In genomic region chr11:5542482-5543185, GRCm38 (mm10) we compare ENCODE assay signal across 8 mouse cellular contexts. TPM values are rescaled to one million over a fixed set of nuclear protein-coding genes. Genes with fewer than 3 reads are reported as not detected.
DNase-seq lines count a peak whose midpoint lies in the region; ATAC-seq lines count a peak whose summit lies in the region.

No protein-coding gene starts in this region.

- peaks cover 9% of the 10 kb centered on the region for H3K4me1 ChIP-seq in kidney, embryonic 14.5 days (ENCODE audit: control insufficient read depth, insufficient read depth, low read length)
- H3K4me1 ChIP-seq in embryonic facial prominence, embryonic 10.5 days, result peaks cover 25% of the 10 kb centered on the region
- peaks cover 20% of the 10 kb centered on the region for H3K4me1 ChIP-seq in hindbrain, embryonic 15.5 days (replicated peaks)
- H3K4me1 ChIP-seq in midbrain, embryonic 13.5 days (replicated peaks), result peaks cover 30% of the 10 kb centered on the region

- no peak for DNase-seq in kidney, adult 18-20 months
- no peak for DNase-seq in embryonic facial prominence, embryonic 10.5 days (ENCODE audit: low spot score)
- DNase-seq in embryo, embryonic 10 days (ENCODE audit: low spot score), result no peak
- DNase-seq in T-cell, adult 2 months (ENCODE audit: low spot score), result no peak
- DNase-seq in kidney, adult 11 months, result no peak

- no peak overlapping the region for H3K27ac ChIP-seq in kidney, embryonic 14.5 days (ENCODE audit: low read depth, low read length)
- H3K27ac ChIP-seq in embryonic facial prominence, embryonic 10.5 days (replicated peaks), result 0 out of 2 replicates have a peak overlapping the region, but pooled peaks have one; percentile 95
- H3K27ac ChIP-seq in hindbrain, embryonic 15.5 days (replicated peaks), result no peak overlapping the region
- H3K27ac ChIP-seq in midbrain, embryonic 13.5 days, result no peak overlapping the region

- no peaks in the 10 kb centered on the region for H3K9me3 ChIP-seq in kidney, embryonic 14.5 days (ENCODE audit: control insufficient read depth, low read length)
- H3K9me3 ChIP-seq in embryonic facial prominence, embryonic 10.5 days, result no peaks in the 10 kb centered on the region
- no peaks in the 10 kb centered on the region for H3K9me3 ChIP-seq in hindbrain, embryonic 15.5 days
- no peaks in the 10 kb centered on the region for H3K9me3 ChIP-seq in midbrain, embryonic 13.5 days

- peaks cover 9% of the 10 kb centered on the region; the same call in 1 of the 2 replicates for H3K36me3 ChIP-seq in kidney, embryonic 14.5 days (ENCODE audit: control insufficient read depth, insufficient read depth, low read length)
- peaks cover 26% of the 10 kb centered on the region for H3K36me3 ChIP-seq in embryonic facial prominence, embryonic 10.5 days (replicated peaks)
- 0 out of 2 replicates have a peak, but pooled peaks cover 2% of the 10 kb centered on the region for H3K36me3 ChIP-seq in hindbrain, embryonic 15.5 days
- H3K36me3 ChIP-seq in midbrain, embryonic 13.5 days, result peaks cover 15% of the 10 kb centered on the region

- H3K4me2 ChIP-seq in kidney, embryonic 14.5 days (replicated peaks; ENCODE audit: low read depth, low read length), result peak overlapping the region; percentile 81
- H3K4me2 ChIP-seq in hindbrain, embryonic 15.5 days, result peak overlapping the region; percentile 75
- peak overlapping the region; percentile 82 for H3K4me2 ChIP-seq in midbrain, embryonic 13.5 days (replicated peaks)

- 54% methylated on average over 5 of the region's 5 CpGs for WGBS in kidney, embryonic 14.5 days
- 54% methylated on average over 5 of the region's 5 CpGs for WGBS in embryonic facial prominence, embryonic 10.5 days
- 58% methylated on average over 5 of the region's 5 CpGs for WGBS in hindbrain, embryonic 15.5 days
- 60% methylated on average over 5 of the region's 5 CpGs for WGBS in midbrain, embryonic 13.5 days

- no peaks in the 10 kb centered on the region for H3K27me3 ChIP-seq in kidney, embryonic 14.5 days (ENCODE audit: control insufficient read depth, insufficient read depth, low read length)
- H3K27me3 ChIP-seq in embryonic facial prominence, embryonic 10.5 days (replicated peaks; ENCODE audit: low read depth, poor library complexity, severe bottlenecking), result no peaks in the 10 kb centered on the region
- H3K27me3 ChIP-seq in hindbrain, embryonic 15.5 days, result no peaks in the 10 kb centered on the region
- H3K27me3 ChIP-seq in midbrain, embryonic 13.5 days, result no peaks in the 10 kb centered on the region

- H3K9ac ChIP-seq in kidney, embryonic 14.5 days (ENCODE audit: low read depth, low read length), result no peak overlapping the region
- peak overlapping the region; percentile 88; the same call in 1 of the 2 replicates for H3K9ac ChIP-seq in hindbrain, embryonic 15.5 days
- H3K9ac ChIP-seq in midbrain, embryonic 13.5 days (replicated peaks), result no peak overlapping the region

- peak overlapping the region; percentile 89 for H3K4me3 ChIP-seq in kidney, embryonic 14.5 days (ENCODE audit: low read length)
- H3K4me3 ChIP-seq in embryonic facial prominence, embryonic 10.5 days, result peak overlapping the region; percentile 81
- H3K4me3 ChIP-seq in hindbrain, embryonic 15.5 days, result peak overlapping the region; percentile 95
- peak overlapping the region; percentile 90 for H3K4me3 ChIP-seq in midbrain, embryonic 13.5 days (replicated peaks)

- ATAC-seq in kidney, embryonic 14.5 days (ENCODE audit: low FRiP score, low TSS enrichment), result 0 out of 2 replicates have a peak, but pooled peaks have one; percentile 8
- no peak for ATAC-seq in hindbrain, embryonic 15.5 days (ENCODE audit: low FRiP score, low read depth)
- no peak; the same call in 1 of the 2 replicates for ATAC-seq in midbrain, embryonic 13.5 days

RNA-seq across cellular contexts. Expression of gene Ccdc117, which starts 0.6 kb away (rescaled TPM):
- 11.1 and 21.3 TPM in 2 replicates for polyA plus RNA-seq in kidney, embryonic 14.5 days (2014; fragmentation: Nextera tagmentation; extraction: Ambion mirVana)
- 28.7 and 33.2 TPM in 2 replicates for polyA plus RNA-seq in embryonic facial prominence, embryonic 10.5 days (2016; fragmentation: Nextera tagmentation; extraction: Ambion mirVana)
- polyA plus RNA-seq in hindbrain, embryonic 15.5 days (2015; fragmentation: Nextera tagmentation; extraction: Ambion mirVana), result 10.7 and 11.6 TPM in 2 replicates
- 13.3 and 15.3 TPM in 2 replicates for polyA plus RNA-seq in midbrain, embryonic 13.5 days (2015; fragmentation: Nextera tagmentation; extraction: Ambion mirVana)

RNA-seq across cellular contexts. Expression of gene Xbp1, which starts 22.2 kb away (rescaled TPM):
- polyA plus RNA-seq in kidney, embryonic 14.5 days (2014; fragmentation: Nextera tagmentation; extraction: Ambion mirVana), result 141 and 174 TPM in 2 replicates
- polyA plus RNA-seq in embryonic facial prominence, embryonic 10.5 days (2016; fragmentation: Nextera tagmentation; extraction: Ambion mirVana), result 119 and 129 TPM in 2 replicates
- 150 and 157 TPM in 2 replicates for polyA plus RNA-seq in hindbrain, embryonic 15.5 days (2015; fragmentation: Nextera tagmentation; extraction: Ambion mirVana)
- polyA plus RNA-seq in midbrain, embryonic 13.5 days (2015; fragmentation: Nextera tagmentation; extraction: Ambion mirVana), result 106 and 118 TPM in 2 replicates

RNA-seq across cellular contexts. Expression of gene Ankrd36, which starts 26.9 kb away (rescaled TPM):
- polyA plus RNA-seq in kidney, embryonic 14.5 days (2014; fragmentation: Nextera tagmentation; extraction: Ambion mirVana), result not detected in 2 replicates
- polyA plus RNA-seq in embryonic facial prominence, embryonic 10.5 days (2016; fragmentation: Nextera tagmentation; extraction: Ambion mirVana), result not detected in 2 replicates
- polyA plus RNA-seq in hindbrain, embryonic 15.5 days (2015; fragmentation: Nextera tagmentation; extraction: Ambion mirVana), result not detected in 2 replicates
- not detected in 2 replicates for polyA plus RNA-seq in midbrain, embryonic 13.5 days (2015; fragmentation: Nextera tagmentation; extraction: Ambion mirVana)
